Comparison of ENCODE assay signal across 8 mouse cellular contexts in the genomic region with DNA sequence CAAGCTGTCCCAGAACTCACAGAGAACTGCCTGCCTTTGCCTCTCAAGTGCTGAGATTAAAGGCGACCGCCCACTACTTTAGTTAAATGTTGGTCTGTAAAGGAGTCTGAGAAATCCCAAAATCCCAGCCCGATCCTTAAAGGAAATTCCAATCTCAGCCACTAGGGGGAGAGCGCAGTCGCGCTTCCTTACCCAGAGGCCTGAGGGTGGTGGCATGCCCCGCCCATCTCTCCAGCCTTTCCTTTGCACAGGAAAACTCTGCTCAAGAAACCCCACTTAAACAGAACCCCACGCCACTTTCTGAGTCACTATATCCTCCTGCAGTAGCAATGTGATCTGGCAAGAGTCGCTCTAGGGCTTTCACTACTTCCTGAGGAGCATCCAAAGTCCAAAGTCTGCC. TPM values are rescaled to one million over a fixed set of nuclear protein-coding genes. Genes with fewer than 3 reads are reported as not detected.
DNase-seq lines count a peak whose midpoint lies in the region; ATAC-seq lines count a peak whose summit lies in the region.

No protein-coding gene starts in this region.

- H3K9me3 ChIP-seq in hindbrain, embryonic 13.5 days, result no peaks in the 10 kb centered on the region
- H3K9me3 ChIP-seq in megakaryocyte, embryonic 14.5 days, result peaks cover 5% of the 10 kb centered on the region

- no peak overlapping the region; the same call in 1 of the 2 replicates for H3K27ac ChIP-seq in hindbrain, embryonic 13.5 days

- no peaks in the 10 kb centered on the region for H3K27me3 ChIP-seq in hindbrain, embryonic 13.5 days
- peaks cover 3% of the 10 kb centered on the region for H3K27me3 ChIP-seq in megakaryocyte, embryonic 14.5 days (replicated peaks)

- no peak overlapping the region for H3K9ac ChIP-seq in hindbrain, embryonic 13.5 days

- intact Hi-C loops in left cerebral cortex, postnatal 14 days (cut with DNase I), result no loop called here

- peak; percentile 82 for DNase-seq in layer of hippocampus, adult 11-12 months (ENCODE audit: low spot score)
- DNase-seq in layer of hippocampus, adult 9-10 months (ENCODE audit: low spot score), result no peak
- peak; percentile 89 to 94 for DNase-seq in cerebellum, postnatal 10 days
- DNase-seq in frontal cortex, postnatal 36 days (ENCODE audit: low spot score in 2 of 2), result peak; percentile 70 to 82
- peak; percentile 67 to 73 for DNase-seq in left cerebral cortex, postnatal 14 days (ENCODE audit: low spot score in 2 of 2)
- DNase-seq in right cerebral cortex, postnatal 14 days, result peak; percentile 65

- no peaks in the 10 kb centered on the region for H3K36me3 ChIP-seq in hindbrain, embryonic 13.5 days
- no peaks in the 10 kb centered on the region for H3K36me3 ChIP-seq in megakaryocyte, embryonic 14.5 days (replicated peaks; ENCODE audit: low read length)

- H3K4me1 ChIP-seq in hindbrain, embryonic 13.5 days (replicated peaks), result peaks cover 7% of the 10 kb centered on the region
- peaks cover 31% of the 10 kb centered on the region for H3K4me1 ChIP-seq in megakaryocyte, embryonic 14.5 days

- no peak overlapping the region for H3K4me2 ChIP-seq in hindbrain, embryonic 13.5 days

- WGBS in hindbrain, embryonic 13.5 days, result 2% methylated on average over 9 of the region's 9 CpGs

- no peak overlapping the region for H3K4me3 ChIP-seq in hindbrain, embryonic 13.5 days
- H3K4me3 ChIP-seq in megakaryocyte, embryonic 14.5 days (replicated peaks), result peak overlapping the region; percentile 82

- peak; percentile 30; the same call in 1 of the 2 replicates for ATAC-seq in hindbrain, embryonic 13.5 days (ENCODE audit: low FRiP score)

RNA-seq across cellular contexts. Expression of a gene that starts 4.5 kb away (rescaled TPM):
- polyA plus RNA-seq in hindbrain, embryonic 13.5 days (2015; fragmentation: Nextera tagmentation; extraction: Ambion mirVana), result 94.2 and 95.8 TPM in 2 replicates
- total RNA-seq in left cerebral cortex, postnatal 14 days (2021), result 100 to 1,000 TPM; 209 to 214 TPM
- polyA plus RNA-seq in megakaryocyte, embryonic 14.5 days (2012; ENCODE audit: insufficient read depth, low replicate concordance), result 213 and 289 TPM in 2 replicates

RNA-seq across cellular contexts. Expression of a gene that starts 11.3 kb away (rescaled TPM):
- 2.0 and 2.3 TPM in 2 replicates for polyA plus RNA-seq in hindbrain, embryonic 13.5 days (2015; fragmentation: Nextera tagmentation; extraction: Ambion mirVana)
- total RNA-seq in left cerebral cortex, postnatal 14 days (2021), result 1 to 10 TPM; 2.0 to 2.5 TPM
- polyA plus RNA-seq in megakaryocyte, embryonic 14.5 days (2012; ENCODE audit: insufficient read depth, low replicate concordance), result 3.4 TPM in 1 of 2 replicates, not detected in the other

RNA-seq across cellular contexts. Expression of a gene that starts 21.9 kb away (rescaled TPM):
- polyA plus RNA-seq in hindbrain, embryonic 13.5 days (2015; fragmentation: Nextera tagmentation; extraction: Ambion mirVana), result 173 and 179 TPM in 2 replicates
- total RNA-seq in left cerebral cortex, postnatal 14 days (2021), result 100 to 1,000 TPM; 247 to 269 TPM
- 284 and 689 TPM in 2 replicates for polyA plus RNA-seq in megakaryocyte, embryonic 14.5 days (2012; ENCODE audit: insufficient read depth, low replicate concordance)

RNA-seq across cellular contexts. Expression of a gene that starts 26.4 kb away (rescaled TPM):
- polyA plus RNA-seq in hindbrain, embryonic 13.5 days (2015; fragmentation: Nextera tagmentation; extraction: Ambion mirVana), result 0.32 and 0.84 TPM in 2 replicates
- total RNA-seq in left cerebral cortex, postnatal 14 days (2021), result under 1 TPM; 0.51 to 0.92 TPM
- 3.0 and 15.0 TPM in 2 replicates for polyA plus RNA-seq in megakaryocyte, embryonic 14.5 days (2012; ENCODE audit: insufficient read depth, low replicate concordance)

RNA-seq across cellular contexts. Expression of a gene that starts 37.4 kb away (rescaled TPM):
- 196 and 214 TPM in 2 replicates for polyA plus RNA-seq in hindbrain, embryonic 13.5 days (2015; fragmentation: Nextera tagmentation; extraction: Ambion mirVana)
- total RNA-seq in left cerebral cortex, postnatal 14 days (2021), result 10 to 100 TPM; 48.9 to 49.6 TPM
- polyA plus RNA-seq in megakaryocyte, embryonic 14.5 days (2012; ENCODE audit: insufficient read depth, low replicate concordance), result 46.3 and 115 TPM in 2 replicates
